Mouse (Mus musculus) left cerebral cortex, adult 18-20 months (tissue): ENCODE measurements around the gene Ctsg. TPM values are rescaled to one million over a fixed set of nuclear protein-coding genes. Genes with fewer than 3 reads are reported as not detected.
"Not testable (repeated sequence)": the region's sequence is repeated elsewhere in the genome, so short reads cannot be mapped to it uniquely, and the experiment has no call there.

Experiments
- DNase-seq, 2 experiments: peaks; one replicate each; pipeline ENCODE4 v3.0.0; 2021 to 2022; ENCODE audit warnings: low spot score in 2 of 2, mixed read lengths in 1 of 2
- long read RNA-seq, 2 experiments: library from polyadenylated mRNA; stranded (forward); transcript quantifications; one replicate each; pipeline ENCODE4 v2.0.0; 2021
- total RNA-seq, 2 experiments: library from RNA; stranded (reverse); gene quantifications; 2 replicates each; pipeline ENCODE4 v1.2.3; 2021

Gene Ctsg
- total RNA-seq = not detected
- long read RNA-seq, experiment 1 = 0 reads
- long read RNA-seq, experiment 2 = 0 reads

- DNase-seq = no peak
These were observed at the start of gene Ctsg for GRCm38 (mm10) chr14:56102386-56102785. Gene Ctsg, minus strand, starts transcription at chr14:56102574.

GRCm38 (mm10) chr14:56133675-56134074, 31.3 kb upstream of the Ctsg start:
- DNase-seq = not testable (repeated sequence)

- DNase-seq = not testable (repeated sequence)
These were observed 30.1 kb upstream of the Ctsg start, which contains the start of gene Gzmd for GRCm38 (mm10) chr14:56132508-56132907. Gene Gzmd, minus strand, starts transcription at chr14:56132608.

GRCm38 (mm10) chr14:56128341-56128740, 26.0 kb upstream of the Ctsg start:
- DNase-seq = no peak

- DNase-seq = no peak
These were observed 21.1 kb upstream of the Ctsg start for GRCm38 (mm10) chr14:56123516-56123915.

GRCm38 (mm10) chr14:56120525-56120924, 18.2 kb upstream of the Ctsg start, which contains the start of gene Gzme:
Gene Gzme, minus strand, starts transcription at chr14:56120625.
- no peak for DNase-seq

- DNase-seq = not testable (repeated sequence)
These were observed 13.3 kb upstream of the Ctsg start for GRCm38 (mm10) chr14:56115531-56116310.

GRCm38 (mm10) chr14:56105447-56106180, 3.2 kb upstream of the Ctsg start:
- DNase-seq = no peak

- DNase-seq = no peak
These were observed 2.6 kb upstream of the Ctsg start for GRCm38 (mm10) chr14:56105016-56105415.

GRCm38 (mm10) chr14:56103452-56103851, 1.1 kb upstream of the Ctsg start:
- no peak for DNase-seq

- DNase-seq = no peak
These were observed 3.4 kb downstream of the Ctsg start for GRCm38 (mm10) chr14:56098940-56099339.

- DNase-seq = no peak
These were observed 4.8 kb downstream of the Ctsg start for GRCm38 (mm10) chr14:56097597-56097996.

GRCm38 (mm10) chr14:56093353-56093752, 9.0 kb downstream of the Ctsg start:
- no peak for DNase-seq

- no peak for DNase-seq
These were observed 15.7 kb downstream of the Ctsg start for GRCm38 (mm10) chr14:56086711-56087110.

- no peak for DNase-seq
These were observed 17.2 kb downstream of the Ctsg start, which contains the start of gene Mcpt8 for GRCm38 (mm10) chr14:56085167-56085566. Gene Mcpt8, minus strand, starts transcription at chr14:56085273.

- DNase-seq = no peak
These were observed 20.4 kb downstream of the Ctsg start for GRCm38 (mm10) chr14:56082016-56082415.

- DNase-seq = not testable (repeated sequence)
These were observed 40.2 kb downstream of the Ctsg start, which contains the start of gene Mcpt4 for GRCm38 (mm10) chr14:56062213-56062612. Gene Mcpt4, minus strand, starts transcription at chr14:56062313.

- no peak for DNase-seq
These were observed 44.7 kb downstream of the Ctsg start for GRCm38 (mm10) chr14:56057722-56058121.

GRCm38 (mm10) chr14:56055408-56055807, 47.0 kb downstream of the Ctsg start:
- no peak for DNase-seq
